Mouse (Mus musculus): ENCODE results near the gene Atp10b. TPM values are rescaled to one million over a fixed set of nuclear protein-coding genes. Genes with fewer than 3 reads are reported as not detected.
"Not testable (repeated sequence)": the region's sequence is repeated elsewhere in the genome, so short reads cannot be mapped to it uniquely, and the experiment has no call there.

The Atp10b gene
- not detected for polyA plus RNA-seq (2021)

DNA sequence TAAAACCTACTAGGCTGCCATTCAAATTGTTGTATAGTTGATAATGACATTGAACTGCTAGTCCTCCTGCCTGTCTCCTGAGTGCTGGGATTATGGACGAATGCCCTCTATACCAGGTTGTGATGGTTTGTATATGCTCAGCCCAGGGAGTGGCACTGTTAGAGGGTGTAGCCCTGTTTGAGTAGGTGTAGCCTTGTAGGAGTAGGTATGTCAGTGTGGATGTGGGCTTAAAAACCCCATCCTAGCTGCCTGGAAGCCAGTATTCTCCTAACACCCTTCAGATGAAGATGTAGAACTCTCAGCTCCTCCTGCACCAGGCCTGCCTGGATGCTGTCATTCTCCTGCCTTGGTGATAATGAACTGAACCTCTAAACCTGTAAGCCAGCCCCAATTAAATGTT, at the start of gene Atp10b:
TSS of gene Atp10b (plus strand) at position 301 of the 400 bp plus-strand sequence.
- ChIA-PET POLR2A (no interaction called here), CTCF (no interaction called here)
- no peak for TF ChIP-seq CTCF (IDR thresholded peaks at IDR 0.05)
- ATAC-seq (no peak), DNase-seq (ENCODE audit: low read depth, low spot score) (no peak)
- in situ Hi-C loops (cut with MboI; ENCODE audit: low pct_unique_long_range_greater_than_20kb) = no loop called here
- no peaks in the 10 kb centered on the region for H3K27me3 ChIP-seq

DNA sequence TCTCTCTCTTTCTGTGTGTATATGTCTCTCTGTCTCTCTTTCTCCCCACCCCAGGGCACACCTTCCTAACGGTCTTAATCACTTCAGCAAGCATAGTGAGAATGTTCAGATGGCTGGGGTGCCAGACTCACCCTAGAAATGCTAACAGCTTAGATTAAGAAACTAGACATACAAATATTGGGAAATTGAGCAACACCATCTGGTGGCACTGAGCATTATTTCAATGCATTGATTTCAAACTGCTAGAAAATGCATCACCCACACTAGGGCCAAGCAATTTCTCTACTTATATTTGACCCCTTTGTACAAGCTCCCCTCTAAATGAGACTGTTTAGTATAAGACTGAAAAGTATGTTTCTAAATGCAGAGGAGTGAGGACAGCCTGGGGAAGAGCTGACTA, 48.3 kb upstream of the Atp10b start:
- in situ Hi-C loops (cut with MboI; ENCODE audit: low pct_unique_long_range_greater_than_20kb) = no loop called here
- ChIA-PET CTCF (no interaction called here), POLR2A (no interaction called here)
- DNase-seq (ENCODE audit: low read depth, low spot score) = no peak
- no peak for TF ChIP-seq CTCF (IDR thresholded peaks at IDR 0.05)
- ATAC-seq = no peak
- no peaks in the 10 kb centered on the region for H3K27me3 ChIP-seq

DNA sequence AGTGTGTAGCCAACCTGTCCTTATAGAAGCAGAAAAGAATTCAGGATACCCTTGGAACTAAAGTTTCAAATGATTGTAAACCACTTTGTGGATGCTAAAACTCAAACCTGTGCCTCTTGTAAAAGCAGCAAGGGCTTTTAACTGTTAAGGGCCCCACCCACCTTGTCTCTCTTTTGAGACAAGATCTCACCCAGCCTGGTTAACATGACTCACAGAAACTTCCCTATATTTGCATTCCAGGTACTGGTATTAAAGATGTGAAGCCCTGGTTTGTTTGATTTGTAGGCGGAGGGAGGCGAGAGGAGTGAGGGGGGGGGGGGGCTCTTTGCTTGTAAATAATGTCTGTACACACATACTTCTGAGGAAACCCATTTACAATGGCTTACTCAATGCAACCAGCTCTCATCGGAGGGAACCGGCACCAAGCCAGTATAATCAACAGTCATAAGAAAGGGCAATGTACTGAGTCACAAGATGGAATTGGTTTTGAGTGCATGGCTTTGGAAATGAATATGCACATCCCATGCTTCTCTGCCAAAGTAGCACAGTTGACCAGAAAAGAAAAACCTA, 23.7 kb upstream of the Atp10b start:
- CTCF ChIA-PET = no interaction called here
- TF ChIP-seq CTCF (IDR thresholded peaks at IDR 0.05) = no peak
- ATAC-seq (no peak), DNase-seq (ENCODE audit: low read depth, low spot score) (no peak)
- H3K27me3 ChIP-seq = no peaks in the 10 kb centered on the region
- POLR2A ChIA-PET = no interaction called here
- in situ Hi-C loops (cut with MboI; ENCODE audit: low pct_unique_long_range_greater_than_20kb) = no loop called here

DNA sequence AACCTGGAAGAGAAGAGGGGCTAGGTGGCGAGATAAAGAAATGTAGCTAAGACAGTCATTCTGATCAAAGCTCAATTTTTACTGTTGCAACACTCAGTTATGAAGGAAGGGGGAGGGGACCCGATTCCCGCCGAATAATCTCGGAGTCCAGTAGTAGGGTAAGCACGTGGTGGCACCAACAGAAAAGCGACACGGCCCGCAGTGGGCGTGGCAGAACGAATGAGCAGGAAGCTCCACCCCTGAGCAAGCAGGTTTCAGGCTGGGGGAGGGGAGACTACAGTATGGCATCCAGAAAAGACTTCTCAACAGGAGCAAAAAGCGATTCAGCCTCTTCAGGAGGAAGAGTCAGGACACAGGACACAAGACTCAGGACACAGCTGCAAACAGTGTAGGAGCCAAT, 23.1 kb upstream of the Atp10b start:
- DNase-seq (ENCODE audit: low read depth, low spot score); ATAC-seq; CTCF ChIA-PET; H3K27me3 ChIP-seq; POLR2A ChIA-PET; in situ Hi-C loops (cut with MboI; ENCODE audit: low pct_unique_long_range_greater_than_20kb): not testable (repeated sequence)

DNA sequence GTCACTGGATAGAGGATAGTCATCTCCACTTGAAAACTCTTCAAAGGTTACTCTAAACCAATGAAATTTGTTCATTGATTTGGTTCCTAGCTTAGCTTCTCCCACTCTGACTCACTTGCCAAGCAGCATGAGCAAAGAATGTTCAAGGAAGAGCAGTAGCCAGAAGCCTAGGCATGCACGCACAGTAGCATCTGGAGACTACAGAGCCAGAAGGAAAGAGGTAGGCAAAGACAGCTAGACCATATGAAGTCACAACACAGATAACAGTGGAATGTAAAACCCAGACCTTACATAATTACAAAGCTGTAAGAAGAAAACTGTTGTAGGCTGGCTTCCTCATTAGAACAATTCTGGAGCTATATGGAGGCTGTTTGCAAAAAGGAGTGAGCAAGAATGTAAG, 8.4 kb upstream of the Atp10b start:
- no peak for TF ChIP-seq CTCF (IDR thresholded peaks at IDR 0.05)
- ChIA-PET POLR2A (no interaction called here), CTCF (no interaction called here)
- no peaks in the 10 kb centered on the region for H3K27me3 ChIP-seq
- ATAC-seq (no peak), DNase-seq (ENCODE audit: low read depth, low spot score) (no peak)
- in situ Hi-C loops (cut with MboI; ENCODE audit: low pct_unique_long_range_greater_than_20kb) = no loop called here

DNA sequence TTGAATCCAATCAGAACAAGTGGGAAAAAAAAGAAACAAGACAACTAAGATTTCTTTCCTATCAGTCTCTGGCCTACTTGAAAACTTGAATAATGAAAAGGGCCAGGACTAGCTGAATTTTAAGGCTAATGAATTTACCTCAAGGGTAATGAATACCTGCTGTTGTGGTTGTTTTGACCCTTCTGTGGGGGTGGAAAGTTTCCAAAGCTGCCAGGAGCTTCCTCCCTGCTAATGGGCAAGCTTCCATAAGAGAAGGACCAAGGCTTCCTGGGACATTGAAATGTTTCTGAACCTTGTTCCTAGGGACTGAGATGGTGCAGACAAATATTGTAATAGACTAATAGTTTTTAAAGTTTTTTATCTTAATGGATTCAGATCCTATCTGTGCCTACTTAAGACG, 6.9 kb upstream of the Atp10b start:
- ATAC-seq = no peak
- no peak for TF ChIP-seq CTCF (IDR thresholded peaks at IDR 0.05)
- ChIA-PET POLR2A (no interaction called here), CTCF (no interaction called here)
- H3K27me3 ChIP-seq = no peaks in the 10 kb centered on the region
- no peak for DNase-seq (ENCODE audit: low read depth, low spot score)
- in situ Hi-C loops (cut with MboI; ENCODE audit: low pct_unique_long_range_greater_than_20kb) = no loop called here

DNA sequence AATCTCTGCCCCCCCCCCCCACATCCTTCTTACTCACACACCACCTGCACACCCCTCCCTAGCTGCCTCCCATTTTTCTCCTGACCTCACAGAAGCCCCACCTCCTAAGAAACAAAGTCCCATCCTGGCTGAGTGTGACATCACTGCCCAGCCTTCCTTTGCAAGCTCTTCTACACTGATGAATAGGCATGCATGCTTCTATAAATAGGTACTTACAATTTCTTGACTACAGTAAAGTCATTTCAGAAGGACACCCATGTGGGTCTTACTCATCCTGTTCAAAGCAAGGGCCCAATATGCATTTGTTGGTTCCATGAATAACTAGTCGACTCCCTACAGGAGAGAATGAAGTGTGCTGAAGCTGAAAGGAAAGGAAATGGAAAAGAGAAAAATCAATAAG, 5.5 kb upstream of the Atp10b start:
- DNase-seq (ENCODE audit: low read depth, low spot score) = no peak
- no peak for ATAC-seq
- in situ Hi-C loops (cut with MboI; ENCODE audit: low pct_unique_long_range_greater_than_20kb) = no loop called here
- TF ChIP-seq CTCF (IDR thresholded peaks at IDR 0.05) = no peak
- ChIA-PET POLR2A (no interaction called here), CTCF (no interaction called here)
- H3K27me3 ChIP-seq = no peaks in the 10 kb centered on the region

DNA sequence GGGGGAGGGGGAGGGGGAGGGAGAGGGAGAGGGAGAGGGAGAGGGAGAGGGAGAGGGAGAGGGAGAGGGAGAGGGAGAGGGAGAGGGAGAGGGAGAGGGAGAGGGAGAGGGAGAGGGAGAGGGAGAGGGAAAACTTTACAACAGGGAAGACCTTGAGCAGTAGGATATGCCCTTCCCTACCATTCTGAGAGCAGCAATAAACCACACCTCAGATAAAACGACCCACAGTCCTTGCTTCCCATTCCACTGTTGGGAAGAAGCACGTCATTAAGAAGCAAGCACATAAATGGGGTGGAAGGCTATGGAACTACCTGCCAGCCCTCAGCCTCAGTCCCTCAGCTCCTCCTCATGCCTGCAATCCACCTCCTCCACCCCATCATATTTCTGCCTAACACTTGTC, 4.8 kb upstream of the Atp10b start:
- ATAC-seq; POLR2A ChIA-PET; CTCF ChIA-PET; H3K27me3 ChIP-seq; in situ Hi-C loops (cut with MboI; ENCODE audit: low pct_unique_long_range_greater_than_20kb); DNase-seq (ENCODE audit: low read depth, low spot score): not testable (repeated sequence)

DNA sequence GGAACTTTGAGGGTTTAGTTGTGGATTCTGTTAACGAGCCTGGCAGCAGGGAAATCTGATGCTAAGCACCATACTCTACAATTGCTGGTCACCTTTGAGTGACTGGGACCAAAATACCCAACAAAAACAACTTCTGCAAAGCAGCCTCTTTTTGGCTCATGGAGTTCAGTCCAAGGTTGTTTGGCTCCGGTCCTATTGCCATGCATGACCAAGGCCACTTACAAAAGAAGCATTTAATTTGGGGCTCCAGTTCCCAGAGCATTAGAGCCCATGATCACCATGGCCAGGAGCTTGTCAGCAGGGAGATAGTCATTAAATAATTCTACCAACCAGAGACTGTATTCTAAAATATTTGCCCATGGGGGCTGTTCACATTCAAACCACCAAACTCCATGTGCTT, 2.3 kb upstream of the Atp10b start:
- ChIA-PET CTCF (no interaction called here), POLR2A (no interaction called here)
- no peak for TF ChIP-seq CTCF (IDR thresholded peaks at IDR 0.05)
- no peak for ATAC-seq
- DNase-seq (ENCODE audit: low read depth, low spot score) = no peak
- no peaks in the 10 kb centered on the region for H3K27me3 ChIP-seq
- in situ Hi-C loops (cut with MboI; ENCODE audit: low pct_unique_long_range_greater_than_20kb) = no loop called here

DNA sequence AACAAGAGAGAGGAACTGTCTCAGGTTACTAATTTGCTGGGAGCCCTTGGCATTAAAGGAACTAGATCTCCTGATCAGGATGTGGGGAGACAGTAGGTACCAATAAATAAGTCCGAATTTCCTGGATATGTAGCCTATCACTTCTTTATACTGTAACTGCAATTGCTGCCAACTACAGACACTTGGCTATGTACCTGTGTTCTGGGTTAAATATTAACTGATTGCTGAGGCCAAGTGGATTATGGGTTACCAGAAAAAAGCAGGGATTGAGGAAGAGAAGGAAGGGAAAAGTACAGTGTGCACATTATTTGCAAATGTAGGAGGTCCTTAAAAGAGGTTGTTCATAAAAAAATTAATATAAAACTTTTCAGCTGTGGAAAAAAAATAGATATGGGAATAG, 1.3 kb upstream of the Atp10b start:
- DNase-seq (ENCODE audit: low read depth, low spot score) (no peak), ATAC-seq (no peak)
- no peak for TF ChIP-seq CTCF (IDR thresholded peaks at IDR 0.05)
- no peaks in the 10 kb centered on the region for H3K27me3 ChIP-seq
- ChIA-PET CTCF (no interaction called here), POLR2A (no interaction called here)
- in situ Hi-C loops (cut with MboI; ENCODE audit: low pct_unique_long_range_greater_than_20kb) = no loop called here

DNA sequence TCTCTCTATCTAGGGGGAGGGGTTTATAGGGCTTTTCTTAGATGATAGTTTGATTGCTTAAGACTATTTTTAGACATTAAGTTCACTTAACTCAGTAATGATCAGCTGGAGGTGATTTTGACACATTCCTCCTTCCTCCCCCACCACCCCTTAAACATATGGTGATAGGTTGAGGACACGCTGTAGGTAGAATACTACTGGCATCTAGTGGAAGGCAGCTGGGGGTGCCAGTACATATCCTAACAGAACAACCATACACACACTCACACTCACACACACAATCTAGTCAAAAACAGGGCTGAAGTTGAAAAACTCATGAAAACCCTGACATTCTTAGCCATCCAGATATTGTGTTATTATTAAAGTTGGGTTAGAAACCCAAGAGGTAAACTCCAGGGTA, 5.3 kb downstream of the Atp10b start:
- H3K27me3 ChIP-seq = peaks cover 7% of the 10 kb centered on the region
- POLR2A ChIA-PET = no interaction called here
- in situ Hi-C loops (cut with MboI; ENCODE audit: low pct_unique_long_range_greater_than_20kb) = no loop called here
- CTCF ChIA-PET = no interaction called here
- ATAC-seq (no peak), DNase-seq (ENCODE audit: low read depth, low spot score) (no peak)
- TF ChIP-seq CTCF (IDR thresholded peaks at IDR 0.05) = no peak

DNA sequence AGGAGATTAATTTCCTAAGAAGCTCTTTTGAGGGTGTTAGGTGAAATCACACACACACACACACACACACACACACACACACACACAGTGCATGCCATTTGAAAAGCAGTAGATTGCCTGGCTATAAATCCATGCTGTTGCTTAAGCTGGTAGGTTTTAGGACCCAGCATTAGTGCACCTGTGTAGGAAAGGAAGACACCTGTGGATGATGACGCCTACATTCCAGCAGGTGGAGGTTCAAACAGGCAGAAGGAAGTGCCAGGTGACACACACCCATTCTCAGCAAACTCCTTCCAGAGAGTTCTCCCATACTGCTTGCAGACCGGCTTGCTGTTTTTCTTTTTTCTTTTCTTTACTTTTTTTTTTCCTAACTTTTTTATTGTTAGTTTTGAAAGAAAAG, 5.7 kb downstream of the Atp10b start:
- DNase-seq (ENCODE audit: low read depth, low spot score) = no peak
- CTCF ChIA-PET = no interaction called here
- no peak for TF ChIP-seq CTCF (IDR thresholded peaks at IDR 0.05)
- POLR2A ChIA-PET = no interaction called here
- ATAC-seq = no peak
- peaks cover 7% of the 10 kb centered on the region for H3K27me3 ChIP-seq
- in situ Hi-C loops (cut with MboI; ENCODE audit: low pct_unique_long_range_greater_than_20kb) = no loop called here

Data from Patski (cell line).